Mouse (Mus musculus): ENCODE measurements at regions not wholly inside any gene's neighbourhood (a gene's known extent, or its start where the extent isn't known, plus 50 kb on each side); places are given as distances from the start of the nearest gene placed in this dataset.

- no peak for DNase-seq
These were observed 118.4 kb upstream of the Itga4 start for GRCm38 (mm10) chr2:79136619-79137458.

GRCm38 (mm10) chr2:79137694-79138171 is 117.5 kb upstream of the Itga4 start:
- DNase-seq, result no peak

- no peak for DNase-seq
These were observed 116.7 kb upstream of the Itga4 start for GRCm38 (mm10) chr2:79138368-79139109.

GRCm38 (mm10) chr2:79141961-79142360 is 113.3 kb upstream of the Itga4 start:
- no peak for DNase-seq

- no peak for DNase-seq
These were observed 112.0 kb upstream of the Itga4 start for GRCm38 (mm10) chr2:79143196-79143595.

- no peak for DNase-seq
These were observed 109.3 kb upstream of the Itga4 start for GRCm38 (mm10) chr2:79145897-79146296.

GRCm38 (mm10) chr2:79146563-79146962 is 108.7 kb upstream of the Itga4 start:
- DNase-seq, result no peak

GRCm38 (mm10) chr2:79149012-79149698 is 106.1 kb upstream of the Itga4 start:
- no peak for DNase-seq

- DNase-seq, result no peak
These were observed 103.6 kb upstream of the Itga4 start for GRCm38 (mm10) chr2:79151610-79152009.

- no peak for DNase-seq
These were observed 103.1 kb upstream of the Itga4 start for GRCm38 (mm10) chr2:79152031-79152694.

GRCm38 (mm10) chr2:79152695-79153057 is 102.5 kb upstream of the Itga4 start:
- DNase-seq, result no peak

- DNase-seq, result no peak
These were observed 102.2 kb upstream of the Itga4 start for GRCm38 (mm10) chr2:79153070-79153469.

GRCm38 (mm10) chr2:79158450-79159055 is 96.7 kb upstream of the Itga4 start:
- DNase-seq, result no peak

GRCm38 (mm10) chr2:79159336-79159735 is 95.9 kb upstream of the Itga4 start:
- no peak for DNase-seq

GRCm38 (mm10) chr2:79172967-79173919 is 82.0 kb upstream of the Itga4 start:
- DNase-seq, result no peak

GRCm38 (mm10) chr2:79174282-79174681 is 80.9 kb upstream of the Itga4 start:
- DNase-seq, result no peak

GRCm38 (mm10) chr2:79180782-79181181 is 74.4 kb upstream of the Itga4 start:
- DNase-seq, result peak; percentile 5 to 7

GRCm38 (mm10) chr2:79183034-79183630 is 72.1 kb upstream of the Itga4 start:
- DNase-seq, result no peak

- DNase-seq, result no peak
These were observed 69.8 kb upstream of the Itga4 start for GRCm38 (mm10) chr2:79185234-79186101.

Measured in heart, adult 18-20 months (tissue).